Mouse (Mus musculus) megakaryocyte, embryonic 14.5 days (primary cell): ENCODE data around the gene Bnip2. TPM values are rescaled to one million over a fixed set of nuclear protein-coding genes. Genes with fewer than 3 reads are reported as not detected.

Experiments
- H3K27me3 ChIP-seq: replicated peaks from 2 replicates; pipeline ENCODE3; 2012; ENCODE audit warnings: inconsistent platforms
- H3K36me3 ChIP-seq: replicated peaks from 2 replicates; pipeline ENCODE3; 2012; ENCODE audit warnings: low read length, inconsistent platforms, mixed read lengths
- H3K4me1 ChIP-seq: 2 replicates; pipeline ENCODE4 v1.6.1; 2012; ENCODE audit warnings: inconsistent platforms
- H3K4me3 ChIP-seq: replicated peaks from 2 replicates; pipeline ENCODE3; 2012; ENCODE audit warnings: moderate library complexity, mild to moderate bottlenecking, inconsistent platforms
- H3K9me3 ChIP-seq: 2 replicates; pipeline ENCODE4 v1.6.1; 2012; ENCODE audit warnings: inconsistent platforms
- FLI1 ChIP-seq: IDR thresholded peaks from 2 replicates; pipeline ENCODE4 v1.6.1; 2012; ENCODE audit warnings: low read length, inconsistent platforms, mixed read lengths
- GATA1 ChIP-seq: IDR thresholded peaks from 3 replicates; pipeline ENCODE4 v1.6.1; 2012; ENCODE audit warnings: mixed read lengths, low read length, inconsistent platforms, borderline replicate concordance
- polyA plus RNA-seq: library from polyadenylated mRNA; stranded (reverse); fragments of >175 nt; gene quantifications from 2 replicates; pipeline ENCODE4 v1.2.3, GENCODE M21; 2012; ENCODE audit warnings: low replicate concordance; ENCODE audit not compliant: insufficient read depth

Bnip2 gene
- polyA plus RNA-seq, result 29.5 and 45.8 TPM in 2 replicates

GRCm38 (mm10) chr9:69989303-69990121 lies at the start of gene Bnip2:
TSS of gene Bnip2 (plus strand) at chr9:69989466.
- H3K4me1 ChIP-seq, result peaks cover 47% of the 10 kb centered on the region
- H3K27me3 ChIP-seq, result peaks cover 17% of the 10 kb centered on the region
- peaks cover 16% of the 10 kb centered on the region for H3K36me3 ChIP-seq
- H3K4me3 ChIP-seq, result peak within 1 kb of the TSS; percentile 97
- no peaks in the 10 kb centered on the region for H3K9me3 ChIP-seq
- TF ChIP-seq FLI1 (no peak), GATA1 (no peak)

GRCm38 (mm10) chr9:69940839-69941490 lies 48.3 kb upstream of the Bnip2 start:
- Histone ChIP-seq H3K36me3 (no peaks in the 10 kb centered on the region), H3K4me1 (peaks cover 6% of the 10 kb centered on the region; the same call in 1 of the 2 replicates), H3K4me3 (no peak overlapping the region), H3K9me3 (no peaks in the 10 kb centered on the region), H3K27me3 (peaks cover 6% of the 10 kb centered on the region)
- no peak for TF ChIP-seq FLI1
- no peak for TF ChIP-seq GATA1

GRCm38 (mm10) chr9:69941556-69941955 lies 47.7 kb upstream of the Bnip2 start:
- TF ChIP-seq FLI1, result no peak
- TF ChIP-seq GATA1, result no peak
- Histone ChIP-seq H3K9me3 (no peaks in the 10 kb centered on the region), H3K27me3 (peaks cover 6% of the 10 kb centered on the region), H3K4me1 (peaks cover 6% of the 10 kb centered on the region; the same call in 1 of the 2 replicates), H3K4me3 (no peak overlapping the region), H3K36me3 (no peaks in the 10 kb centered on the region)

- Histone ChIP-seq H3K27me3 (peaks cover 1% of the 10 kb centered on the region), H3K9me3 (no peaks in the 10 kb centered on the region), H3K36me3 (no peaks in the 10 kb centered on the region), H3K4me3 (no peak overlapping the region), H3K4me1 (no peaks in the 10 kb centered on the region)
- TF ChIP-seq GATA1, result no peak
- no peak for TF ChIP-seq FLI1
Observed at GRCm38 (mm10) chr9:69948964-69949363, 40.3 kb upstream of the Bnip2 start.

GRCm38 (mm10) chr9:69949641-69950040 lies 39.6 kb upstream of the Bnip2 start:
- no peaks in the 10 kb centered on the region for H3K4me1 ChIP-seq
- H3K27me3 ChIP-seq, result peaks cover 3% of the 10 kb centered on the region
- H3K9me3 ChIP-seq, result no peaks in the 10 kb centered on the region
- TF ChIP-seq FLI1 (no peak), GATA1 (no peak)
- H3K4me3 ChIP-seq, result no peak overlapping the region
- no peaks in the 10 kb centered on the region for H3K36me3 ChIP-seq

GRCm38 (mm10) chr9:69961007-69961406 lies 28.3 kb upstream of the Bnip2 start:
- Histone ChIP-seq H3K9me3 (peaks cover 14% of the 10 kb centered on the region), H3K4me3 (no peak overlapping the region), H3K4me1 (no peaks in the 10 kb centered on the region), H3K36me3 (no peaks in the 10 kb centered on the region), H3K27me3 (peaks cover 7% of the 10 kb centered on the region)
- TF ChIP-seq GATA1, result no peak
- no peak for TF ChIP-seq FLI1

- peaks cover 11% of the 10 kb centered on the region for H3K9me3 ChIP-seq
- H3K4me1 ChIP-seq, result no peaks in the 10 kb centered on the region
- peaks cover 9% of the 10 kb centered on the region for H3K27me3 ChIP-seq
- TF ChIP-seq GATA1, result no peak
- TF ChIP-seq FLI1, result no peak
- no peak overlapping the region for H3K4me3 ChIP-seq
- H3K36me3 ChIP-seq, result no peaks in the 10 kb centered on the region
Observed at GRCm38 (mm10) chr9:69964370-69964769, 24.9 kb upstream of the Bnip2 start.

GRCm38 (mm10) chr9:69985526-69985925 lies 3.7 kb upstream of the Bnip2 start:
- TF ChIP-seq GATA1, result no peak
- no peak for TF ChIP-seq FLI1
- Histone ChIP-seq H3K9me3 (no peaks in the 10 kb centered on the region), H3K36me3 (no peaks in the 10 kb centered on the region), H3K27me3 (peaks cover 34% of the 10 kb centered on the region), H3K4me1 (peaks cover 9% of the 10 kb centered on the region), H3K4me3 (no peak overlapping the region)

GRCm38 (mm10) chr9:69986063-69986462 lies 3.2 kb upstream of the Bnip2 start:
- Histone ChIP-seq H3K9me3 (no peaks in the 10 kb centered on the region), H3K36me3 (no peaks in the 10 kb centered on the region), H3K4me1 (peaks cover 14% of the 10 kb centered on the region), H3K4me3 (no peak overlapping the region), H3K27me3 (peaks cover 33% of the 10 kb centered on the region)
- TF ChIP-seq GATA1 (no peak), FLI1 (no peak)

- TF ChIP-seq FLI1, result no peak
- no peak for TF ChIP-seq GATA1
- Histone ChIP-seq H3K9me3 (no peaks in the 10 kb centered on the region), H3K36me3 (peaks cover 5% of the 10 kb centered on the region), H3K4me3 (no peak overlapping the region), H3K27me3 (peaks cover 28% of the 10 kb centered on the region), H3K4me1 (peaks cover 19% of the 10 kb centered on the region)
Observed at GRCm38 (mm10) chr9:69986571-69986970, 2.7 kb upstream of the Bnip2 start.

- TF ChIP-seq FLI1 (no peak), GATA1 (no peak)
- Histone ChIP-seq H3K4me1 (peaks cover 29% of the 10 kb centered on the region), H3K27me3 (peaks cover 20% of the 10 kb centered on the region), H3K9me3 (no peaks in the 10 kb centered on the region), H3K36me3 (peaks cover 12% of the 10 kb centered on the region), H3K4me3 (no peak overlapping the region)
Observed at GRCm38 (mm10) chr9:69987579-69987978, 1.7 kb upstream of the Bnip2 start.
